Mouse (Mus musculus) T-cell, adult 66 days (primary cell): Measurements from ENCODE around the gene Pwwp2b. TPM values are rescaled to one million over a fixed set of nuclear protein-coding genes. Genes with fewer than 3 reads are reported as not detected.

ENCODE experiments used
- total RNA-seq, 2 experiments: library from RNA; stranded (reverse); gene quantifications; 3 replicates in 1 of 2; 4 replicates in 1 of 2; pipeline ENCODE4 v1.2.4; 2023

The Pwwp2b gene
- 1 to 10 TPM; 2.4 to 2.5 TPM for total RNA-seq

DNA sequence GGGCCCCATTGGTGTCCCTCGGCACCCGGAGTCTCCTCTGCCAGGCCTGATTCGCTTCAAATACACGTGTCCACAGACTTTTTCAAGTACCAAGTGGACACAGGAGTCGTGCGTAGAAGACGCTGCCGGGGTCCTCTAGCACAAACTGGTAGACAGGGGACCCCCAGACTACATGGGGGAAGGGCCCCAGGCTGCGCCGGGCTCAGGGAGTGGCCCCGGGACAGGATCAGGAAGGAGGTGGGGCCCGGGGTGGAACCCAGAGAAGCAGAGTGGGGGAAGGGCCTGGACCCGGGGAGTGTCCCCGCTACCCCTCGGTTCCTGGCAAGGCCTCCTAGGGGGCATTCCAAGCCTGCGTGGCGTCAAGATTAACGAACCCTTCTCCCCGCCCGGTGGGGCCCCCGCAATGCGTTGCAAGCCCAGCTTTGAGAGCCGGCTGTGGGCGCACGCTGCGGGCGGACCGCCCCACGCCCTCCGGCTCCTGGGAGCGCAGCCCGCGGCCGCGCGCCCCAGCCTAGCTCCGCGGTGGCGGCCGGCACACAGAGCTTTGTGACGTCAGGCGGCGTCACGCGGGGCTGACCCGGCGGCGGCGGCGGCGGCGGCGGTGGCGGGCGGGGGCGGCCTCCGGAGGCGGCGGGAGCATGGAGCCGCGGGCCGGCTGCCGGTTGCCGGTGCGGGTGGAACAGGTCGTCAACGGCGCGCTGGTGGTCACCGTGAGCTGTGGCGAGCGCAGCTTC, at the start of gene Pwwp2b:
Gene Pwwp2b, plus strand, starts transcription at position 602 of the 734 bp plus-strand sequence.

DNA sequence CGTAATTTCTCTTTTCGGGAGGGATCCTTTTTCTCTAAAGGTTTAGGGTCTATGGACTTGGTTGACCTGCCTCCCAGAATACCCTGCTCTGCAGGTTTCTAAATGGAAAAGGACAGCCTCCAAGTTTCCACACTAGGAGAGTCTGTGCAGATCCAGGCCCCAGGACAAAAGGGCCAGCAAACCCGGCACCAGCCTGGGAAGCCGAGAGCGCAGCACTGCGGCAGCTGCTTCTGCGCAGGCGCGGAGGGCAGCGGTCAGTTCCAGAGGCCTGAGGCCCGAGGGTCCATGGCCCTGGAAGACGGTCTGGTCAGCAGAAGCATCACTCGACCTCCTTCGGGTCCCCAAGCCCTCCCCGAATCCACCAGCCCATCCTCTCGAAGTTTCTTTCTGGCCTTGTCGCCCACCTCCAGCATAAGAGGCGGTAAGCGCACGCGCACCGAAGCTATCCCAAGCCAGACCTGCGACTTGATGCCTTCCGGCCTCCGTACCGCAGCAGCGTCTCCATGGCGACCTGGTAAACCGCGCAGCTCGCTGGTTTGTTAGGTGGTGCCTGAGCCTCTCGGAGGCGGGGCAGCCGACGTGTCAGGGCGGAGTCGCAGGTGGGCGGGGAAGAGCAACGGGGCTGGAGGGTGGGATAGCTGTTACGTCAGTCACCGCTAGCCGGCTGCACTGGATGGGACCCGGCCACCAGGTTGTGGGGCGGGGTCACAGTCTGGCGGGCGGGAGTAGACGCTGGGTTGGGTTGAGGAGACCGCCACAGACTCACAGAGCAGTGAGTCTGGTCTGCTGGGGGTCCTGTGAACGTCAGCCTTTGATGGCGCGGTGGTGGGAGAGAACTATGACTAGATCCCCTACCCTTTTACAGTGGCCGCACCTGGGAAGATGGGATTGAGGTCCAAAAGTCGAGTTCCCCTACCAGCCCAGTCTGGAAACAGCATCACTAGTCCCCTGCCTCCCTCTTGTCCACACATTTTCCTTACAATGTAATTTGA, 35.2 kb upstream of the Pwwp2b start, which contains the start of the genes Lrrc27 and Stk32c:
Gene Lrrc27, plus strand, starts transcription at position 235 of the 992 bp plus-strand sequence.
Gene Stk32c, minus strand, starts transcription at position 554 of the 992 bp plus-strand sequence.

Other genes starting within 250 kb of the Pwwp2b start
- gene Dpysl4, start 162.5 kb upstream of the Pwwp2b start, total RNA-seq, result not detected
- gene Lrrc27, start 35.5 kb upstream of the Pwwp2b start, total RNA-seq, result 1 to 10 TPM in 1 of 2 experiments, under 1 TPM in 1; 0.89 to 2.0 TPM
- 1 to 10 TPM; 1.3 to 1.9 TPM for gene Stk32c, start 35.2 kb upstream of the Pwwp2b start, total RNA-seq
- gene Inpp5a, start 140.6 kb downstream of the Pwwp2b start, total RNA-seq, result 10 to 100 TPM; 15.9 to 17.8 TPM